Mouse (Mus musculus) right cerebral cortex, postnatal 4 days (tissue): ENCODE results near the gene Exoc4.

Source experiments
- DNase-seq: peaks from one replicate; pipeline ENCODE4 v3.0.0-alpha.2; 2022

Gene Exoc4

GRCm38 (mm10) chr6:33874291-33875014 is 625.6 kb downstream of the Exoc4 start:
- DNase-seq = no peak

- DNase-seq = no peak
Measured at GRCm38 (mm10) chr6:33884141-33884683, 635.3 kb downstream of the Exoc4 start.

GRCm38 (mm10) chr6:33886941-33887340 is 638.1 kb downstream of the Exoc4 start:
- DNase-seq = no peak

GRCm38 (mm10) chr6:33890926-33891325 is 642.0 kb downstream of the Exoc4 start:
- no peak for DNase-seq

GRCm38 (mm10) chr6:33892142-33892541 is 643.3 kb downstream of the Exoc4 start:
- no peak for DNase-seq

GRCm38 (mm10) chr6:33899973-33900372 is 651.1 kb downstream of the Exoc4 start:
- DNase-seq = no peak

- no peak for DNase-seq
Measured at GRCm38 (mm10) chr6:33900615-33901014, 651.7 kb downstream of the Exoc4 start.

- DNase-seq = no peak
Measured at GRCm38 (mm10) chr6:33905099-33905498, 656.2 kb downstream of the Exoc4 start.

GRCm38 (mm10) chr6:33910671-33911070 is 661.8 kb downstream of the Exoc4 start:
- DNase-seq = no peak

- no peak for DNase-seq
Measured at GRCm38 (mm10) chr6:33913072-33913471, 664.2 kb downstream of the Exoc4 start.

- no peak for DNase-seq
Measured at GRCm38 (mm10) chr6:33913486-33913885, 664.6 kb downstream of the Exoc4 start.

- DNase-seq = no peak
Measured at GRCm38 (mm10) chr6:33913964-33914363, 665.1 kb downstream of the Exoc4 start.

GRCm38 (mm10) chr6:33923571-33923970 is 674.7 kb downstream of the Exoc4 start:
- no peak for DNase-seq

GRCm38 (mm10) chr6:33924888-33925287 is 676.0 kb downstream of the Exoc4 start:
- DNase-seq = no peak

GRCm38 (mm10) chr6:33929342-33930086 is 680.6 kb downstream of the Exoc4 start:
- DNase-seq = peak; percentile 86

GRCm38 (mm10) chr6:33930087-33930945 is 681.4 kb downstream of the Exoc4 start:
- no peak for DNase-seq

- DNase-seq = no peak
Measured at GRCm38 (mm10) chr6:33937906-33938305, 689.0 kb downstream of the Exoc4 start.

GRCm38 (mm10) chr6:33939169-33939568 is 690.3 kb downstream of the Exoc4 start:
- no peak for DNase-seq

- DNase-seq = no peak
Measured at GRCm38 (mm10) chr6:33946911-33947489, 698.1 kb downstream of the Exoc4 start.

- DNase-seq = no peak
Measured at GRCm38 (mm10) chr6:33950113-33950512, 701.2 kb downstream of the Exoc4 start.

GRCm38 (mm10) chr6:33955469-33955868 is 706.6 kb downstream of the Exoc4 start:
- no peak for DNase-seq

GRCm38 (mm10) chr6:33958281-33958680 is 709.4 kb downstream of the Exoc4 start:
- DNase-seq = no peak

GRCm38 (mm10) chr6:33960766-33961165 is 711.9 kb downstream of the Exoc4 start:
- no peak for DNase-seq
